Mouse (Mus musculus): ENCODE measurements around the gene Ddb2.
A peak's percentile ranks its signal among the peaks of the same experiment; 100 is the strongest.

Ddb2 gene

GRCm38 (mm10) chr2:91236601-91237510, at the start of gene Ddb2:
Gene Ddb2, minus strand, starts transcription at chr2:91236982.
- DNase-seq (ENCODE audit: low read depth): peak; percentile 97

DNA sequence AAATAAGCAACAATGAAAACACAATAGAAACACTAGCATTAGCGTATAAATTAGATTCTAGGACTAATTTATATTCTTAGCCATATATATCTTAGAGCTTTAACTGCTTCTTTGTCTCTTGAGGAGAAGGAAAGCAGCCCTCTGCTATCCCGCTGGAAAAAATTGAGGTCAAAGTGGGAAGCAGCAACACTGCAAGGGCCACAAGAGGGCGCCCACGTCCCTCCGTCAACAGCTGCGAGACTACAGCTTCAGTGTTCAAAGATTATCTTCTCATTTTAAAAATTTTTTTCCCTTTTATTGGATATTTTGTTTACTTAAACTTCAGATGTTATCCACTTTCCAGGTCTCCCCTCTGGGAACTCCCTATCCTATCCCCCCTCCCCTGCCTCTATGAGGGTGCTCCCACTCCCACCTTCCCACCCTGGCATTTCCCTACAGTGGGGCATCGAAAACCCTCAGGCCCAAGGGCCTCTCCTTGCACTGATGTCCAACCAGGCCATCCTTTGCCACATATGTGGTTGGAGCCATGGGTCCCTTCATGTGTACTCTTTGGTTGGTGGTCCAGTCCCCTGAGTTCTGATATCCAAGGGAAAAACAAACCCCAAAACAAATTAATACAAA, 49.2 kb upstream of the Ddb2 start:
- peak; percentile 64 for DNase-seq (ENCODE audit: low read depth)

DNA sequence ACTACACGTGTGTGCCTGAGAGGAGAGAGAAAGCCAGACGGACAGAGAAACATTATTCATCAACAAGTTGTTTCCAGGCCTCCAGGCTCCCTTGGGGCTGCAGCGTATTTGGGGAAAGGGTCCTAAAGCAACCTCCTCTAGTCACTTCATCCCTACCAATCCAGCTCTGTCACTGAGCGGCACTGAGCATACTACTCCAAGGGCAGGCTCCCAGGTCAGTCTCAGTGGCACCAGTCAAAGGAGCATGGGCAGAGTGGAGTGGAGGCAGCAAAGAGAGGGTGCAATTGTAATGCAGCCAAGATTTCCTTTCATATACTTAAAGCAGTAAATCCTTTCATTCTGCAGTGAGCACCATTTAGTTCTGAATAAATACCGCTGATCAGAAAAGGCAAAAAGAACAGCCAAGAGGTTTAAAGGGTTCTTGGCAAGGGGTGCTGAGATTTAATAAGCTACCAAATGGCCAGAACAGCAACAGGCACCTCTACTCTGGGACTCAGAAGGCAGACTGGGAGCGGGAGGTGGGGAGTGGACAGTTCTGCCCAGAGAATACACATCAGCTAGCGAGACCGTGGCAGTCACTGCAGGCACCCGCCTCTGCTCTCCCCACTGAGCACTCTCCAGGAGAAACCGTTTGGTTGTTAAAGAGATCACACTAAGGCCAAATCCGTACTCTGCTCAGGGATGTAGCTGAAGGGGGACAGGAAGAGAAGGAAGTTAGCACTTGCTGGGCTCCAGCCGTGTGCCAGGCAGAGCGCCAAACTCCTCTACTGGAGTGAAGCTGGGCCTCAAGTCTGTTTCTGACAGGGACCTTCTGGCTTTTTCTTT, 47.8 kb upstream of the Ddb2 start:
- no peak for DNase-seq (ENCODE audit: low read depth)

GRCm38 (mm10) chr2:91283972-91284371, 47.2 kb upstream of the Ddb2 start:
- DNase-seq (ENCODE audit: low read depth): no peak

DNA sequence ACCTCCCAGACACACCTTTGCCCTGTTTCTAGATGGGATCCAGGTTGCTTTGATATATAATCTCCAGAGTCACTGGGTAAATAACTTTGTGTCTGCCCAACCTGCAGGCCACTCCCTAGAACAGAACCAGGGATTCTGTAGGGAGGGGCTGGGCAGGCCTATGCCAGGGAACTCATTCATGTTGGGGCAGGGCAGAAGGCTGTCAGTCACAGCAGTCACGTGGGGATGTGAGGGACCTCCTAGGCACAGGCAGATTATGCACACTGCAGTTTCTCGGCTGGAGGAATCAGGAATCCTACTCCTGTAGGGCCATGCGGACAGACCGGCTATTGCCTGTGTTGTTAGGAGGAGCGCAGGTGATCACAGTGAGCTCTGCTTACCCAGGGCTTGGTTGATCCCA, 44.6 kb upstream of the Ddb2 start:
- DNase-seq (ENCODE audit: low read depth): no peak

GRCm38 (mm10) chr2:91279372-91279755, 42.6 kb upstream of the Ddb2 start:
- DNase-seq (ENCODE audit: low read depth): no peak

- no peak for DNase-seq (ENCODE audit: low read depth)
These were observed 42.1 kb upstream of the Ddb2 start for GRCm38 (mm10) chr2:91278749-91279371.

DNA sequence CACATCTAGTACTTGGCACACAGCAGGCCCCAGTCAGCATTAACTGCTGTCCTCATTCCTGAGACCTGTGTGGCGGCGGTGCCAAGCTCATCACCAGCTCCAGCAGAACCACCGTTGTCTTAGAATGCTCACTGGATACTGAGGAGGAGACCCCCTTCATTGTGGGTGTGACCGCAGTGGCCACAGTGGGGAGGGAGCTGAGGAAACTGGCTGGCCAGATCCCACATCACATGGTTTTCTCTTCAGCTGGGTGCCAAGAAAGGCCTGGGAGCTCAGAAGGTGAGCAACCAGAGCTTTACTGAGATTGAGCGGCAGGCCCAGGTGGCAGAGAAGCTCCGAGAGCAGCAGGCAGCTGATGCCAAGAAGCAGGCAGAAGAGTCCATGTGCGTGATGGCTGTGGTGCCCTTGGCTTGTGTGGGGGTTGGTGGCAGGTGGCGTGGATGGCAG, 32.9 kb upstream of the Ddb2 start:
- no peak for DNase-seq (ENCODE audit: low read depth)

DNA sequence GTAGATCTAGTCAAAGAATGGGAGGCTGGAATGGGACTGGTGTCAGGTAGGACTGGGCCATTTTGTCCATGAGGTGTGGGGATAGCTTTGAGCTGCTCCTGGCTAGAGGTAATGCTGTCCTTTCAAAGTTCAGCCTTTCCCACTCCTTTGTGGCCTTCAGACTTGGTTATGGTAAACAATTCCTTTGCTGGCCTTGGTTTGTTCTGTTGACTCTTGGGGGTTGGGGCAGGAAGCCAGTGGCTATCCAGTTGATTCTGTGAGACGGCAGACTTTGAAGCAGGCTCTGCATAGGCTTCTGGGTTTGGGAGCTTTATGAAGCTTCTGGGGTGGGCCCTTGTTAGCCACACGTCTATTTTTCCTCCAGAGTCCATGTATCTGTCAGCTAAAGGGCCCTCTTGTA, 31.9 kb upstream of the Ddb2 start:
- DNase-seq (ENCODE audit: low read depth): no peak

DNA sequence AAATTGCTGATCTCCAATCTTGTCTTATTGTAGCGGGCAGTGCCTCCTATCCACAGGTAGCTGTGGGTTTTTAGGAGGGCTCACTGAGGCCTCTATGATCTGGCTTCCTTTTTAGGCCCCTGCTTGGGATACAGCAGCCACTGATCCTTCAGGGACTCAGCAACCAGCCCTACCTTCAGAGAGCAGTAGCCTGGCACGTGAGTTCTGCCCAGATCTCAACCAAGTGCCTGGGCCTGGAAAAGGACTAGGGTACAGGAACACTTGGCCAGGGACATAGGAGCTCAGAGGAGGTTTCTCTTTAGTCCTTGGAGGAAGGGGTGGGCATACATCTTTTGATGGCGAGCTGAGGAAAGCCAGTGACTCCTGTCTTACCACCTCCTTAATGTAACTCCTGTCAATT, 31.3 kb upstream of the Ddb2 start:
- no peak for DNase-seq (ENCODE audit: low read depth)

DNA sequence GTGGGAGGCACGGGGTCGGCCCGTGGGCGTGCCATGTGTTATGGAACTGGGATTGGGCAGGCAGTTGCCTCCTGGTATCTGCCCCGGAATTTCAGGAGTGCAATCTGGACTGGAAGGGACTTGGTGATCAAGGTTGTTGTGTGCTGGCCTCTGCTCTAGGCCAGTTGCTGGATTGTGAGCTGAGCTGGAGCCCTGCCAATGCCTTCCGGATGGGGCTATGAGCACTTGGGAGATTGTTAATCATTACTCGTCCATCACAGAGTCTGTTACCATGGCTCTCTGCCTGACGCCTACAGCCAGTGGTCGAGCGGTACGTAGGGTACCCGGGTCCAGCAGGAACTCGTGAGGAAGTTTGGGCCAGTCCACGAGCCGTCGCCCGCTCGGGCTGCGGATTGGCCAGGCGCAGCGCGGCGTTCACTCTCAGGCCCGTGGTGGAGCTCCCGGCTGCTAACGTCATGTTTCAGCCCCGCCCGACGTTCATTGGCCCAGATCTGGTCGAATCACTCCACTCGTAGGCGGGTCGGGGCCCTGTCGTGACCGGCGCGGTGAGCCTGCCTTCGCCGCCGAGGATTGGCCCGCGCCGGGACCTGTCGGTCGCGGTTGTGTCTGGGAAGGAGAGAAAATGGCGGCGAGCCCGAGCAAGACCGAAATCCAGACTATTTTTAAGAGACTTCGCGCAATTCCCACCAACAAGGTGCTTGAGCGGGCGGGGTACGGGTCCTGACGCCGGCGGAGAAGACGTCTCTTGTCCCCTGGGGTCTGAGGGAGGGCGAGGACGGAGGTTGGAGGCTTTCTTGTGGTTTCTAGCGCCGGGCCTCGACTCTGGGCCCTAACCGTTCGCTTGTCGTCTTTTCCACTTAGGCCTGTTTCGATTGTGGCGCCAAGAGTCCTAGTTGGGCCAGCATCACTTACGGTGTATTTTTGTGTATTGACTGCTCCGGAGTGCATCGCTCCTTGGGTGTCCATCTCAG, 28.2 kb upstream of the Ddb2 start, which contains the start of gene Arfgap2:
Gene Arfgap2, plus strand, starts transcription at position 264 of the 971 bp plus-strand sequence.
- peak; percentile 96 for DNase-seq (ENCODE audit: low read depth)

DNA sequence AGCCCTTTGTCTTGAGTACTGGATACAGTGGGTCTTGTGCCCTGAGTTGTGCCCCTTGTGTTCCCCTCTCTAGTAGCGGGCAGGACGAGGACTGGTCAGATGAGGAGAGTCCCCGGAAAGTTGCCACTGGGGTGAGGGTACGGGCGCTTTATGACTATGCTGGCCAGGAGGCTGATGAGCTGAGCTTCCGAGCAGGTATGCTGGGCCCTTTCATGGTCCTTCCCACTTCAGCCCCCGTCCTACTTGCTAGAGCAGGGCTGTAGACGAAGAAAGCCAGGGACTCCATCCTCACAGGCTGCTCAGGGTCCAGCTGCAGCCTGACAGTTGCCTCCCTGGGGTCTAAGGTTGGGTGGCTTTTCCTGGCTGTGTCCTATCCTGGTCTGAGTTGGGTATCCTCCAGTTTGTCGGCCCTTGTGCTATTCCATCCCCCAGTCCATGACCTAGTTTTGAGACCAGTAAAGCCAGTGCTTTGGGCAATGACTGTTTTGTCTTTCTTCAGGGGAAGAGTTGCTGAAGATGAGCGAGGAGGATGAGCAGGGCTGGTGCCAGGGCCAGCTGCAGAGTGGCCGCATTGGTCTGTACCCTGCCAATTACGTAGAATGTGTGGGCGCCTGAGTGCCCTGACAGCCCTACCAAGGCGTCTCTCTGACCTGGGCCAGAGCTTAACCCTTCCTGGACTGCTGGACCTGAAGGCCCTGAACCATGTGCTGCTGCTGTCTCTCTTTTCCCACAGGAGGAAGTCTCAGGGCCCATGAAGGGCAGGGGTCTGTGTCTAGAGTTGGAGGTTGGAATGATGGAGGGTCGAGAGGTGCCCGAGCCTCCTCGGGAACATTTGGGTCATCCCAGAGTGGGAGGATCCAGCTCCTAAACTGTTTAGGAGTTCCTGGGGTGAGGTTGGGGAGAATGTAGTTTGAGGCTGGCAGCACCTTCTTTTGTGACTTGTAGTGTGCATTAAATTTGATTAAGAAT, 27.2 kb upstream of the Ddb2 start:
- DNase-seq (ENCODE audit: low read depth): peak; percentile 23

DNA sequence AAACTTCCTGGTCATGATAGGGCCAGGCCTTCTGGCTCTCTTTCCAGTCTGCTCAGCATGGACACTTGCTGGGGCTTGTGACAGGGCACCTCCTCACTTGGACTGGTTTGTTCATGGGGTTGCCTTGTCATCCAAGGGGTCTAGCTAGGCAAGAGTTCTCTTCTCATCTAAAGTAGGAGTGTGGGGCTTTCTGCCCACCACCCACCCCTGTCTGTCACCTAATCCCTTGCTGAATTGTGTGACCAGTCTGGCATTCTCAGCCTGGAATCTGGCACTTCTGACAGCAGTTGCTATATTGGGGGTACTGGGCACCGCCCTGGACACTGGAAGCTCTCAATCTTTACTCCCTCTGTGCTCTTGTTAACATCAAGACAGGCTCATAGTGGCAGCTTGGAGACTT, 22.7 kb upstream of the Ddb2 start:
- no peak for DNase-seq (ENCODE audit: low read depth)

- no peak for DNase-seq (ENCODE audit: low read depth)
These were observed 22.0 kb upstream of the Ddb2 start for GRCm38 (mm10) chr2:91258830-91259229.

GRCm38 (mm10) chr2:91258054-91258453, 21.3 kb upstream of the Ddb2 start:
- no peak for DNase-seq (ENCODE audit: low read depth)

DNA sequence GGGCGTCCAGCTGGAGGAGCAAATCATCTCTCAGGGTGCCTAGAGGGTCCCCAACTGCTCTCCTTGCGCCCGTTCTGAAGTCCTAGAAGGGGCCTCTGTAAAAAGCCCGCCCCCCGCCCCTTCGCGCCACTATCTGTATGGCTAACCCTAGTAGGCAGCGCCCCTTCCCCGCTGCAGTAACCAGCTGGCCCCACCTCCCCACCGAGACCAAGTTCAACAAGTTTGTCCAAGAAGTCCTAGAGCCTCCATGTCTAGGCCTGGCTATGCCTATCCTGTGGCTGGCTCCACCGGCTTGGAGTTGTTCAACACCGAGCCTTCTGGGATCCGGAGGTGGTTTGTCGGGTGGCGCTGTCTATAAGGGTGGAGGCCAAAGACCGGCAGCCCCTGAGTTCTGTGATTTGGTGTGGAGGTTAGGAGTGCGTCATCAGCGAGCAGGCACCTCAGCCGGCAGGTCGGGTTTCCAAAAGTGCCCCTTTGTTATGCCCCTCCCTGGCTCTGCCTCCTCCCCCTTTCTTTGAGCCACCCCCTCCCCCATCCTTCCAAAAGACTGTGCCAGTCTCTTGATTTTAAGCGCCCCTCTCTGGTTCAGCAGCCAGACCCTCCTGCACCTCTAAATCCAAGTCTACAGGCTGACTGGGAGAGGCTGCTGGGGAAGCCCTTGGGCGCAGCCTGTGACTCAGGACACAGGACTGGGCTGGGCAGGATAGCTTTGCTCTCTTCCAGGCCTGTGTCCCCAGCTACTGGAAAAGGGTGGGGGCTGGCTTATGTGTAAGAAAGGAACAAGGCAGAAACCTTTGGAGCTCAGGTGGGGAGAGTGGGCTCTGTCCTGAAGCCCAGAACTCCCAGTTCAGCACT, 20.6 kb upstream of the Ddb2 start:
- peak; percentile 48 for DNase-seq (ENCODE audit: low read depth)

GRCm38 (mm10) chr2:91256256-91257125, 19.7 kb upstream of the Ddb2 start:
- DNase-seq (ENCODE audit: low read depth): peak; percentile 49
